Mouse (Mus musculus) kidney, adult 18-20 months (tissue): ENCODE results near the gene Olfr523.
A peak's percentile ranks its signal among the peaks of the same experiment; 100 is the strongest.

Experiments used
- DNase-seq: peaks from one replicate; pipeline ENCODE4 v3.0.0; 2021

Olfr523 gene

GRCm38 (mm10) chr7:140184206-140184605 lies 11.2 kb downstream of the Olfr523 start:
- no peak for DNase-seq

GRCm38 (mm10) chr7:140186646-140187620 lies 13.9 kb downstream of the Olfr523 start:
- DNase-seq: peak; percentile 65

GRCm38 (mm10) chr7:140187721-140188390 lies 14.8 kb downstream of the Olfr523 start:
- no peak for DNase-seq

- DNase-seq: no peak
Measured at GRCm38 (mm10) chr7:140188391-140189328, 15.6 kb downstream of the Olfr523 start.

GRCm38 (mm10) chr7:140190435-140190834 lies 17.4 kb downstream of the Olfr523 start:
- no peak for DNase-seq

GRCm38 (mm10) chr7:140192445-140192844 lies 19.4 kb downstream of the Olfr523 start:
- DNase-seq: no peak

- DNase-seq: no peak
Measured at GRCm38 (mm10) chr7:140192851-140193250, 19.8 kb downstream of the Olfr523 start.

GRCm38 (mm10) chr7:140194031-140194430 lies 21.0 kb downstream of the Olfr523 start:
- no peak for DNase-seq

GRCm38 (mm10) chr7:140196002-140196401 lies 23.0 kb downstream of the Olfr523 start:
- DNase-seq: no peak

GRCm38 (mm10) chr7:140201090-140201489 lies 28.1 kb downstream of the Olfr523 start:
- no peak for DNase-seq

- DNase-seq: no peak
Measured at GRCm38 (mm10) chr7:140205864-140206263, 32.8 kb downstream of the Olfr523 start, which contains the start of gene Olfr524. Gene Olfr524, minus strand, starts transcription at chr7:140205964.

GRCm38 (mm10) chr7:140206904-140207303 lies 33.9 kb downstream of the Olfr523 start:
- DNase-seq: no peak

- no peak for DNase-seq
Measured at GRCm38 (mm10) chr7:140208153-140208552, 35.1 kb downstream of the Olfr523 start.

- peak; percentile 16 for DNase-seq
Measured at GRCm38 (mm10) chr7:140208677-140209076, 35.7 kb downstream of the Olfr523 start.

GRCm38 (mm10) chr7:140213841-140214240 lies 40.8 kb downstream of the Olfr523 start:
- DNase-seq: no peak

GRCm38 (mm10) chr7:140217967-140218366 lies 45.0 kb downstream of the Olfr523 start, which contains the start of gene Cd163l1:
Gene Cd163l1, plus strand, starts transcription at chr7:140218267.
- no peak for DNase-seq

- no peak for DNase-seq
Measured at GRCm38 (mm10) chr7:140219268-140219667, 46.3 kb downstream of the Olfr523 start.

GRCm38 (mm10) chr7:140220375-140220774 lies 47.4 kb downstream of the Olfr523 start:
- DNase-seq: no peak

GRCm38 (mm10) chr7:140224209-140224608 lies 51.2 kb downstream of the Olfr523 start:
- DNase-seq: no peak
